Mouse (Mus musculus) monocyte, adult 2 months (primary cell): ENCODE measurements around the gene Zcchc24.
A peak's percentile ranks its signal among the peaks of the same experiment; 100 is the strongest.
"Not testable (repeated sequence)": the region's sequence is repeated elsewhere in the genome, so short reads cannot be mapped to it uniquely, and the experiment has no call there.

Source experiments
- DNase-seq, 2 experiments: peaks; one replicate each; pipeline ENCODE4 v3.0.0; 2022; ENCODE audit warnings: low spot score in 2 of 2, low read depth in 1 of 2

Zcchc24 gene

GRCm38 (mm10) chr14:25768915-25769625 lies at the start of gene Zcchc24:
Gene Zcchc24 (minus strand): TSS chr14:25769039.
- peak in 1 of 2 experiments; percentile 45 for DNase-seq

- peak in 1 of 2 experiments; percentile 15 for DNase-seq
Observed at GRCm38 (mm10) chr14:25816416-25816815, 47.6 kb upstream of the Zcchc24 start.

GRCm38 (mm10) chr14:25814140-25814539 lies 45.3 kb upstream of the Zcchc24 start:
- DNase-seq, result no peak

GRCm38 (mm10) chr14:25811026-25811425 lies 42.2 kb upstream of the Zcchc24 start:
- not testable (repeated sequence) for DNase-seq

- no peak for DNase-seq
Observed at GRCm38 (mm10) chr14:25806561-25806960, 37.7 kb upstream of the Zcchc24 start.

- no peak for DNase-seq
Observed at GRCm38 (mm10) chr14:25805871-25806270, 37.0 kb upstream of the Zcchc24 start.

GRCm38 (mm10) chr14:25803246-25803809 lies 34.5 kb upstream of the Zcchc24 start:
- DNase-seq, result no peak

- no peak for DNase-seq
Observed at GRCm38 (mm10) chr14:25802511-25802910, 33.7 kb upstream of the Zcchc24 start.

- peak in 1 of 2 experiments; percentile 65 for DNase-seq
Observed at GRCm38 (mm10) chr14:25800166-25800960, 31.5 kb upstream of the Zcchc24 start.

GRCm38 (mm10) chr14:25796619-25797018 lies 27.8 kb upstream of the Zcchc24 start:
- DNase-seq, result no peak

- DNase-seq, result no peak
Observed at GRCm38 (mm10) chr14:25795561-25796174, 26.8 kb upstream of the Zcchc24 start.

GRCm38 (mm10) chr14:25795067-25795466 lies 26.2 kb upstream of the Zcchc24 start:
- DNase-seq, result no peak

GRCm38 (mm10) chr14:25794331-25794730 lies 25.5 kb upstream of the Zcchc24 start:
- DNase-seq, result no peak

GRCm38 (mm10) chr14:25790768-25791302 lies 22.0 kb upstream of the Zcchc24 start:
- no peak for DNase-seq

GRCm38 (mm10) chr14:25789946-25790345 lies 21.1 kb upstream of the Zcchc24 start:
- no peak for DNase-seq

- DNase-seq, result peak; percentile 50 to 57
Observed at GRCm38 (mm10) chr14:25789207-25789606, 20.4 kb upstream of the Zcchc24 start.

- DNase-seq, result no peak
Observed at GRCm38 (mm10) chr14:25788201-25788600, 19.4 kb upstream of the Zcchc24 start.

GRCm38 (mm10) chr14:25787387-25787910 lies 18.6 kb upstream of the Zcchc24 start:
- no peak for DNase-seq

- DNase-seq, result no peak
Observed at GRCm38 (mm10) chr14:25786959-25787358, 18.1 kb upstream of the Zcchc24 start.

- DNase-seq, result no peak
Observed at GRCm38 (mm10) chr14:25785210-25785609, 16.4 kb upstream of the Zcchc24 start.

GRCm38 (mm10) chr14:25783220-25783619 lies 14.4 kb upstream of the Zcchc24 start:
- DNase-seq, result no peak
